Mouse (Mus musculus) kidney, adult 2 months (tissue): Measurements from ENCODE around the gene Wfdc6a.
"Not testable (repeated sequence)": the region's sequence is repeated elsewhere in the genome, so short reads cannot be mapped to it uniquely, and the experiment has no call there.

Experiments
- CTCF ChIP-seq: fragments of 200-500 bp; conservative IDR thresholded peaks from 2 replicates; pipeline ENCODE4 v1.5.1; 2011; ENCODE audit warnings: low read depth, mild to moderate bottlenecking, control low read depth, low read length, moderate library complexity, mixed read lengths; ENCODE audit not compliant: insufficient read depth, insufficient read length
- POLR2A ChIP-seq: fragments of 200-500 bp; IDR thresholded peaks from one replicate; pipeline ENCODE4 v1.6.1; 2011; ENCODE audit warnings: low read depth, low read length, control low read depth

- not testable (repeated sequence) for TF ChIP-seq CTCF, POLR2A
These were observed 11.9 kb downstream of the Wfdc6a start, which contains the start of gene Spint3 for GRCm38 (mm10) chr2:164573359-164573758.
